Mouse (Mus musculus): ENCODE measurements at regions not wholly inside any gene's neighbourhood (a gene's known extent, or its start where the extent isn't known, plus 50 kb on each side); places are given as distances from the start of the nearest gene placed in this dataset.
A peak's percentile ranks its signal among the peaks of the same experiment; 100 is the strongest.

GRCm38 (mm10) chr14:60439106-60439505 lies 66.0 kb downstream of the Amer2 start:
- TF ChIP-seq CTCF (IDR thresholded peaks at IDR 0.05; ENCODE audit: extremely low read depth, insufficient read length, insufficient replicate concordance, low read depth, low read length) (peak; percentile 7; the same call in 1 of the 2 replicates), POLR2A (IDR thresholded peaks at IDR 0.05; ENCODE audit: low read depth, low read length) (no peak)
